Mouse (Mus musculus) retina, postnatal 7 days (tissue): ENCODE data around the gene Gm20908.
"Not testable (repeated sequence)": the region's sequence is repeated elsewhere in the genome, so short reads cannot be mapped to it uniquely, and the experiment has no call there.

ENCODE experiments used
- DNase-seq: peaks from one replicate; pipeline ENCODE4 v3.0.0-alpha.2; 2012; ENCODE audit warnings: low read depth, low spot score

Gm20908 gene

GRCm38 (mm10) chrY:64472966-64473365 lies at the start of gene Gm20908:
TSS of gene Gm20908 (plus strand) at chrY:64473266.
- DNase-seq: not testable (repeated sequence)
